In genomic region chr5:36230301-36230780, GRCm38 (mm10) we compare ENCODE assay signal across 19 mouse cellular contexts. TPM values are rescaled to one million over a fixed set of nuclear protein-coding genes. Genes with fewer than 3 reads are reported as not detected.
DNase-seq lines count a peak whose midpoint lies in the region; ATAC-seq lines count a peak whose summit lies in the region.
"Had no signal": no experiment of that assay in that cellular context is flagged by ENCODE, and none has a peak within 500 bp of the region (broad histone marks: within the 10 kb centered on the region; RNA-seq: fewer than 3 reads in every experiment).

No protein-coding gene starts in this region.

- no peak overlapping the region for H3K4me3 ChIP-seq in neural tube, embryonic 15.5 days (replicated peaks)
- H3K4me3 ChIP-seq in hindbrain, embryonic 16.5 days (ENCODE audit: low read length) = no peak overlapping the region
- H3K4me3 ChIP-seq in midbrain, embryonic 16.5 days (ENCODE audit: low read depth, low read length) = no peak overlapping the region
- H3K4me3 ChIP-seq: heart, adult 2 months had no signal

- no peak overlapping the region for H3K9ac ChIP-seq in neural tube, embryonic 15.5 days (replicated peaks)
- H3K9ac ChIP-seq in hindbrain, embryonic 16.5 days (ENCODE audit: low read depth, low read length) = no peak overlapping the region; the same call in 1 of the 2 replicates
- H3K9ac ChIP-seq in midbrain, embryonic 16.5 days (ENCODE audit: low read depth, low read length) = no peak overlapping the region

- no peak overlapping the region for H3K27ac ChIP-seq in neural tube, embryonic 15.5 days (replicated peaks)
- H3K27ac ChIP-seq in hindbrain, embryonic 16.5 days (ENCODE audit: low read depth, low read length) = no peak overlapping the region
- H3K27ac ChIP-seq in midbrain, embryonic 16.5 days (ENCODE audit: low read length) = peak overlapping the region; percentile 48; the same call in 1 of the 2 replicates
- H3K27ac ChIP-seq: heart, adult 2 months; kidney, postnatal 0 days had no signal

- H3K4me2 ChIP-seq in neural tube, embryonic 15.5 days = no peak overlapping the region
- no peak overlapping the region for H3K4me2 ChIP-seq in hindbrain, embryonic 16.5 days (ENCODE audit: low read length)
- 0 out of 2 replicates have a peak overlapping the region, but pooled peaks have one; percentile 1 for H3K4me2 ChIP-seq in midbrain, embryonic 16.5 days (ENCODE audit: low read length)

- H3K27me3 ChIP-seq in neural tube, embryonic 15.5 days (replicated peaks) = no peaks in the 10 kb centered on the region
- no peaks in the 10 kb centered on the region for H3K27me3 ChIP-seq in hindbrain, embryonic 16.5 days (replicated peaks; ENCODE audit: control insufficient read depth, insufficient read depth, low read length)
- H3K27me3 ChIP-seq in midbrain, embryonic 16.5 days (ENCODE audit: control insufficient read depth, insufficient read depth, low read depth, low read length) = no peaks in the 10 kb centered on the region

- peak; percentile 19 for DNase-seq in neural tube, embryonic 10.5 days (ENCODE audit: extremely low spot score, low spot score)
- no peak for DNase-seq in ovary, postnatal 36 days (ENCODE audit: low spot score)
- no peak for DNase-seq in thymus, postnatal 25 days
- DNase-seq in layer of hippocampus, adult 8-10 months (ENCODE audit: low spot score in 2 of 2) = no peak
- DNase-seq: adrenal gland, adult 2 months; cerebellum, adult 2 months; heart, adult 2 months; lung, postnatal 14 days; right cerebral cortex, postnatal 14 days had no signal

- H3K4me1 ChIP-seq in neural tube, embryonic 15.5 days = peaks cover 51% of the 10 kb centered on the region
- H3K4me1 ChIP-seq in hindbrain, embryonic 16.5 days (ENCODE audit: control insufficient read depth, insufficient read depth, low read depth, low read length) = peaks cover 19% of the 10 kb centered on the region
- peaks cover 46% of the 10 kb centered on the region for H3K4me1 ChIP-seq in midbrain, embryonic 16.5 days (ENCODE audit: control insufficient read depth, insufficient read depth, low read length)

- WGBS in neural tube, embryonic 15.5 days = 56% methylated on average over 9 of the region's 9 CpGs
- 51% methylated on average over 9 of the region's 9 CpGs for WGBS in hindbrain, embryonic 16.5 days
- WGBS in midbrain, embryonic 16.5 days = 46% methylated on average over 9 of the region's 9 CpGs

- H3K36me3 ChIP-seq in neural tube, embryonic 15.5 days = no peaks in the 10 kb centered on the region
- H3K36me3 ChIP-seq in hindbrain, embryonic 16.5 days (ENCODE audit: control insufficient read depth, insufficient read depth, low read length) = no peaks in the 10 kb centered on the region
- H3K36me3 ChIP-seq in midbrain, embryonic 16.5 days (ENCODE audit: control insufficient read depth, insufficient read depth, low read length) = no peaks in the 10 kb centered on the region
- H3K36me3 ChIP-seq: G1E had no signal

- no peak for ATAC-seq in neural tube, embryonic 15.5 days (ENCODE audit: low FRiP score)
- peak; percentile 41; the same call in 1 of the 2 replicates for ATAC-seq in hindbrain, embryonic 16.5 days
- ATAC-seq in midbrain, embryonic 16.5 days = peak; percentile 56

- no peaks in the 10 kb centered on the region for H3K9me3 ChIP-seq in neural tube, embryonic 15.5 days (replicated peaks)
- H3K9me3 ChIP-seq in hindbrain, embryonic 16.5 days (ENCODE audit: control insufficient read depth, low read length) = no peaks in the 10 kb centered on the region
- no peaks in the 10 kb centered on the region for H3K9me3 ChIP-seq in midbrain, embryonic 16.5 days (replicated peaks; ENCODE audit: control insufficient read depth, low read length, poor library complexity, severe bottlenecking)
- H3K9me3 ChIP-seq: G1E had no signal

RNA-seq across cellular contexts. Expression of gene Psapl1, which starts 26.5 kb away (rescaled TPM):
- 0.20 TPM in 1 of 2 replicates, not detected in the other for polyA plus RNA-seq in neural tube, embryonic 15.5 days (2015; fragmentation: Nextera tagmentation; extraction: Ambion mirVana)
- 0.07 and 0.10 TPM in 2 replicates for polyA plus RNA-seq in hindbrain, embryonic 16.5 days (2015; fragmentation: Nextera tagmentation; extraction: Ambion mirVana)
- 0.07 TPM in 1 of 2 replicates, not detected in the other for polyA plus RNA-seq in midbrain, embryonic 16.5 days (2015; fragmentation: Nextera tagmentation; extraction: Ambion mirVana)
- not detected for total RNA-seq in layer of hippocampus, adult 8-10 months (2022)
- total RNA-seq: adrenal gland, adult 2 months; heart, adult 2 months; layer of hippocampus, postnatal 10 days; left cerebral cortex, postnatal 10 days; megakaryocyte-erythroid progenitor cell, adult 5-6 weeks had no signal
- polyA plus RNA-seq: adrenal gland, adult 2 months; cerebellum, adult 2 months; cortical plate, adult 2 months; G1E; liver, embryonic 16.5 days had no signal
